Mouse (Mus musculus) lung, adult 2 months (tissue): ENCODE data around the gene Pts.

Experiments
- CTCF ChIP-seq: fragments of 200-500 bp; IDR thresholded peaks from 2 replicates; pipeline ENCODE4 v1.5.1; 2011; ENCODE audit warnings: mild to moderate bottlenecking, low read length, control low read depth; ENCODE audit not compliant: insufficient read depth
- POLR2A ChIP-seq: fragments of 200-500 bp; IDR thresholded peaks from 2 replicates; pipeline ENCODE4 v1.6.1; 2011; ENCODE audit warnings: low read depth, mild to moderate bottlenecking, control low read depth, low read length, borderline replicate concordance; ENCODE audit errors: extremely low read depth

DNA sequence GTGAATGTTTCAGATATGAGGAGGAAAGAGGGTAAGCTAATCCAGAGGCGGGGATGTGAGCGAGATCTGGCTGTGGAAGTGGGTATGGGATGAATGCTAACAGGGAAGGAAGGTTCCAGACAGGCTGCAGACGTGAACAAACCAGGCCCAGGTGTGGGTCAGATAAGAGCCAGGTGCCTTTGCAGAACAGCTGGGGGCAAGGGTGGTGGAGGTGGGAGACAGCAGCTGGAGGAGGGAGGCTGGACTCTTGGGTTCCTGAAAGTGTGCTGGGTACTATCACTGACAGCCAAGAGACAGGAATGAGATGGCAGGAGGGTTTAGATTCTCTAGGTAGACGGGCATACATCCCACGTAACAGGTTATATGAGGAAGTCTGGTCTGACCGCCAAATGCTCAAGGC, 31.4 kb downstream of the Pts start:
- no peak for TF ChIP-seq CTCF
- TF ChIP-seq POLR2A, result no peak
